Mouse (Mus musculus) testis, postnatal 14 days (tissue): ENCODE results near the gene Siva1.
A peak's percentile ranks its signal among the peaks of the same experiment; 100 is the strongest.

ENCODE experiments used
- DNase-seq: peaks from one replicate; pipeline ENCODE4 v3.0.0; 2021; ENCODE audit warnings: low spot score

The Siva1 gene

GRCm38 (mm10) chr12:112659109-112659508 lies 14.6 kb downstream of the Siva1 start:
- no peak for DNase-seq

DNA sequence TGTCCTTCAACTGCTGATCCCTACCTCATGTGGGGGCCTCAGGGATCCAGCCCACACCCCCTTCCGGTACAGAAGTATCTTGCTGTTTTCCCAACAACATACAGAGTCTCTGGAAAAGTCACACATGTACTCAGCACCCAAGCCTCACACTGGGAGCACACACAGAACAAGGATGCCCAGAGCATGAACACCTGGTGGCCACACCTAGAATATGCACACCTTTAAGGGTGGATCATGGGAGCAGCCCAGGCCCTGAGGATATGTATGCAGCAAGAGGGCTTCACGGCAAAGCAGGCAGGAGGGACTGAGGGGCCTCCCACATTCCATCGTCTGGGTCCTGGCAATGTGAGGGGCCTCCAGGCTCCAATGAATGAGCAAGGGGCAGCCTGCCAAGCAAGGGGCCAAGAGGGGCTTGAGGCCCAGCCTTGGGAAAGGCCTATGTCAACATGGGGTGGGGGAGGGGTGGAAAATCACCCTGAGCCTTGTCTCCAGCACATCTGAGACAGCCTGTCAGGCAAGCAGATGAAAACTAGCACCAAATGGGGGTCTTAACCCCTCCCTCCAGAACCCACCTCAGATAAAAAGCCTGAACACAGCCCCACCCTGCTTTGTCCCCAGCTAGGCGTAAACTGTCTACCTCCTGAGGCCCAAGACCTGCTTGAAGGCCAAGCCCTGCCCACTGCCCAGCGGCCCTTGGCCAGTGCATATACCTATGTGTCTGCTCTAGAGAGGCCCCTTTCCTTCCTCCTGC lies 16.3 kb downstream of the Siva1 start:
- no peak for DNase-seq

DNA sequence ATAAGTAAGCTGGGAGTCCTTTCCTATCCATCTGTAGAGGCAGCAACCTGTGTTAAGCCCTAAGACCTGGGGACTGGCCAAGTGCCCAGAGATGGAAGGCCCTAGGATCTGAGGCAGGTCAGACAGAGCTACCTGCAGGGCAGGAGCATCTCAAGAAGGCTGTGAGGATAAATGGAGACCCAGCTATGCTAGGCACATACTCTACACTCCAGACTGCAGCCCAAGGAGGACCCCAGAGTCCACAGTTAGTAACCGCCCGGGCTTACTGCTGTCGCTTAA lies 16.8 kb downstream of the Siva1 start:
- no peak for DNase-seq

DNA sequence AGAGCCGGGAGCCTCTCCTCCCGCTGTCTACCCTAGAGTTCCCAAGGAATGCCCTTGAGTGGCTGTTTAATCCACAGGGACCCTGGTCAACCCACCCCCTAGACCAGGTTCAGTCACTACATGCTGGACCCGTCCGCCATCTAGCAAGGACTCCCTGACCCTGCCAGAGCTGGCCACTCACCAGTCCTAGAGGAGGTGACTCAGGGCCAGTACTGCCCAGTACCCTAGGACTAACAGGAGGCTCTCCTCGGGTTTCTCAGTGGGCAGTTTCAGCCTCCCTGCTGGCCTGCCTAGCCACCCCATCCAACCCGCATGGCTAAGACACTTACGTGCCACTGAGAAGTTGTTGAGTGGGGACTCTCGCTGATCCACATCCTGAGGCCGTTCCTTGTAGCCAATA lies 17.4 kb downstream of the Siva1 start:
- no peak for DNase-seq

DNA sequence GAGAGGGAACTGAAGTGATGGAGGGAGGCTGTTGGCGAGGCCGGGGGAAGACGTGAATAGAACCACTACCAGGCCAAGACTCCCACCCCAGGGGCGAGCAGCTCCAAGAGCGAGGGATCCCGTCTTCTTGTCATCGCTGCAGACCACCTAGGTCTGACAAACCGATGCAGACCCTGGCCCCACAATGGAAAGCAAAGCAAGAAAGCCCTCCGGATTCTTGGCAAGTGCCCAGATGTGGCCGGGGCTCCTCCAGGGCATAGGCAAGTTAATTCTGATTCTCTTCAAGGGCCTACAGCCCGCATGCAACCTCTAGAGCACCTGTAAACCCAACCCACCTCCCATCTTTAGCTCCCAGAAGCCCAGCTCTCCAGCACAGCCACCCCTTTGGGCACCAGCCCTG lies 18.8 kb downstream of the Siva1 start:
- DNase-seq, result no peak

DNA sequence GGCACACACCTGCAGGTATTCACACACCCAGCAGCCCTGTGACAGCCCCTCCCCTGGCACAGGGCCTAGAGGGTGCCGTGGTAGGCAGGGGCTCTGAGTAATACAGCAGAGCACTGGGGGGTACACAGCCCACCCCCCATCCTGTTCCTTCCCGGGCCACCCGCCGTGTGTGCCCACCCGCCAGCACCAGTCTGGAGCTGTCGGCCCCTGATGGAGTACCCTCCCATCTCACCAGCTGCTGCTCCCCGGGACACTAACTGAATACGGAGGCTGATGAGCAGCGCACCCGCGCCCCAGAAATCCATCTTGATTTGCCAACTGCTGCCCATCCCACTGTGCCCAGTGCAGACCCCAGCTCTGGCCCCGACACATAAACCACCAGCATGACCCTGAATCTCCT lies 19.2 kb downstream of the Siva1 start:
- DNase-seq, result no peak

DNA sequence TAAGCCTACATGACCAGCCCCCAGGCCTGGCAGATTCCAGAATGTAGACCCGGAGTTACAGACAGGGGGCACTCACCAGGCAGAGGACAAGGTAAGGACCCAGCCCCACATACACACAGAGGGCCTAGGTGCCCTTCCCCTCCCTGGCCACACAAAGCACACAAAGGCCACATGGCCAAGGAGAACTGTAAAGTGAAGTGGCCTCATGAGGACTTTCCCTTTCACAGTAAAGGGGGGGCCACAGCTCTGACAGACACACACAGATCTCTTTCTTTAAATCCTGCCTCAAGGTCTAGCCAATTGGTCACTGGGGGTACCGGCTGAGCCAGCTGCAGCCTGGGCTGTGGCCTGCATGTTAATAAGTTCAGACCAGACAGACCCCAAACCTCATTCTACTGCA lies 19.6 kb downstream of the Siva1 start:
- no peak for DNase-seq

- no peak for DNase-seq
Measured at GRCm38 (mm10) chr12:112664656-112665055, 20.2 kb downstream of the Siva1 start.

GRCm38 (mm10) chr12:112665445-112665844 lies 21.0 kb downstream of the Siva1 start:
- no peak for DNase-seq

DNA sequence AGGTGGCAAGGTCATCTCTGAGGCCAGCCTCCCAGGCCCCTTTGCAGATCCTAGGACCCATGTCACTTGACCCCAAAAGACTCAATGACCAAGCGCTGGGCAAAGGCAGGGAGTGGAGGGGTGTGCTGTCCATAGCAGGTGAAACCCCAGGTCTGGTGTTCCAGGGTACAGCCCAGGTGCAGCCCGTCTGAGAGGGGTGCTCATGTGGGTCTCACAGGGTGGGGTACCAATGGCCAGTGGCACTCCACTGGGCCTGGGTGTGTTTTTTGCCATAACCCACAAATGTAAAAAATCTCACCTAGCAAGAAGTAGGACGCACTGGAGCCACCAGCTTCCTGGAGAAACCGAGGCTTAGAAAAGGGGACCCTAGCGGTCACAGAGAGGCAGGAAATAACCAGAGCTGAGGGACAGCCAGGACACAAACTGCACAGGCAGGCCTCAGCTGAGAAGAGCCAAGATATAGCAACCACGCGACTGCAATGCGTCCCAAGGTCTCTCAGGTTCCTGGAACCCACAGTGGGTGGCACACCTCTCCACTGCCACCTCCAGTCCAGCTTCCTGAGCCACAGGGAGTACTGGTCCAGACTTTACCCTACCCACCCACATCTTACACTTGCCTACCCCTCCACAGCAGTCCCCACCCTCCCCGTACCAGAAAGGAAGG lies 21.5 kb downstream of the Siva1 start:
- DNase-seq, result no peak

DNA sequence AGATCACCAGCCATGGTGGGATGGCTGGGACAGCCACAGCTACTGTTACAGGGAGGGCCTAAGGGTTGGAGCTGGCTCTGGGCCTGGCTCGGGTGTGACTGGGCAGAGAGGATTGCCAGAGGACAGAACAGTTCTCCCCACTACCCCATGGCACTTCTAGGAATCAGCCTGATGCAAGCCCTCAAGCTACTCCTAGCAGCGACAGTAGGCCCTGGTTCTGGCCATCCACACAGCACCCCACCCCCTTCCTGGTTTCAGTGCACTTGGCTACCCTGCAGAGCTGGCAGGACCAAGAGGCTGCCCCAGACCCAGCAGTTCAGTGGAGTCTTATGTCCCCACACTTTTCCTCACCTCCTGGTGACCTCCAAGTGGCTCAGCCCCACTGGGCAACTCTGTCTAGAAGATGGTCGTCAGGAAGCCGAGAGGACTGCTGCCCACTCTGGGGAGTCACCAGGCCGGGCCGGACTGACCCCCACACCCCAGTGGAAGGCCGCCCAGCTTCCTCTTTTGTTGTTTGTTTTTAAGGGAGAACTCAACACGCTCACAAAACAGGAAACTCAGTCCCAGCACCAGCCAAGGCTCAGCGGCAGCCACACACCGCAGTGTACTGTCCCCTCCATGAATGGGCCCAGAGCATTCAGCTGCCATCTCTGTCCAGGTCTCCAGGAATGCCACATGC lies 23.3 kb downstream of the Siva1 start:
- DNase-seq, result no peak

DNA sequence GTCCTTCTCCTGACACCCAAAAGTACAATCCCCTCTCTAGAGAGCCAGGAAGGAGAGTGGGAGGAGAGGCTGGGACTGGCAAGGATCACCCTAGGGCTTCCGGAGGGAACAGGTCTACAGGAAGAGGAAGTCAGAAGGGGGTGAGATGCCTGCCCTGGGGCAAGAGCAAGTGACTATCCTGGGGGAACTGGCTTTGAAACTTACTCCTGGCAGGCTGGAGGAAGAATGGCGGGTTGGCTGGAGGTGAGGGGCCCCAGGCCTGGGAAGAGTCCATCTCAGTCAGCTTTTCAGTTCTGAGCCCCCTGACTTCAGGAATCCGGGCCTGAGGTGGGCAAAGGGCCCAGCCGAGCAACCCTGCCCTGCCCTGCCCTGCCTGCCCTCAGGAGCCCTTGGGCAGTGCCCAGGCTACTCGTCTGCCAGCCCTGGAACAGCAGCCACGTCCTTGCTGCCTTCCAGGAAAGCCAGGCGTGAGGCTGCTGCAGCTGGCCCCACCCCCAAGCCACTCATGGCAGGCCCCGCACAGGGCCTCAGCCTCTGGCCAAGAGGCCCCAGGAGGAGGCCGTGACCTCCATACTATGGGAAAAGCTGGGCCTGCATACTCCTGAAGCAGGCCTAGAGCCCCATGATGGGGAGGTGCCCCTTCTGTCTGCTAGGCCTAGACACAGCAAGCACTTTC lies 26.4 kb downstream of the Siva1 start:
- DNase-seq, result no peak

DNA sequence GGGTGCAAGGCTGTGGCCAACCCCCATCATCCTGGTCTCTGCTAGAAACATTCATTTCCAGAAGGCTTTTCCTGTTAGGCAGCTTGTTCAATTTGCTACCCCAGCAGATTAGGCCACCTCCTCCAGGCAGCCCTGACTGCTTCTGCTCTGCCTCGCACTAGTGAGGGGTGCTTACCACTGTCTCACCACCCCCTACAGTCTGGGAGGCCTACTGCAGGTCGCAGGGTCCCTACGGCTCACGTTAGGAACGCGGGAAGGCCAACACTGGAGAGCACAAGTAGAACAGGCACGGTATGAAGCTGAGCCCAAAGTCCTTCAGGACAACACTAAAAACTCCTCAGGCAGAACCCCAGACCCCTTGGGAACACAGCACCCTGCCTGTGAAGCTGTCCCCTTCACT lies 27.4 kb downstream of the Siva1 start:
- DNase-seq, result no peak

- DNase-seq, result no peak
Measured at GRCm38 (mm10) chr12:112672744-112673575, 28.5 kb downstream of the Siva1 start.

DNA sequence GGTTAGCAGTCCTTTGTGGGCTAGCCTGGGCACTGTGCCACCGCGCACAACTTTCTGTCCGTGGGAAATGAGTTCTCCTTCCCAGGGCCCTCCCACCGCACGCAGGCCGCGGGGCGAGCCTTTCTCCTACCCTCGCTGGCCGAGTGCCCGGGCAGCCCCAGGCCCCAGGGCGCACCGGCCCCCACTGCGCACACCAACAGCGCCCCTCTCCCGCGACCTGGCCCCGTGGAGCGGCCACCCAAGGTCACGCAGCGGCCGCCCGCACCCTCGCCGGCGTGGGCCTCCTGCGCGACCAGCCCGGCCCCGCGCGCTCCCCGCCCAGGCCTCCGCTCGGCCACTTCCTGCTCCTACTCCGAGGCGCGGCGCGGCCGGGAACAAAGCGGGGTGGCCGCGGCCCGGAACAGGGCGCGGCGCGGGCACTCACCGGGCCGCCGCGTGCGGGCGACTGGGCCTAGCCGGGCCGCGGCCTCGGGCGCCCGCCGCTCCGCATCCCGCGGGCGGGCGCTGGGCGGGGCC lies 29.2 kb downstream of the Siva1 start:
- peak; percentile 61 for DNase-seq

DNA sequence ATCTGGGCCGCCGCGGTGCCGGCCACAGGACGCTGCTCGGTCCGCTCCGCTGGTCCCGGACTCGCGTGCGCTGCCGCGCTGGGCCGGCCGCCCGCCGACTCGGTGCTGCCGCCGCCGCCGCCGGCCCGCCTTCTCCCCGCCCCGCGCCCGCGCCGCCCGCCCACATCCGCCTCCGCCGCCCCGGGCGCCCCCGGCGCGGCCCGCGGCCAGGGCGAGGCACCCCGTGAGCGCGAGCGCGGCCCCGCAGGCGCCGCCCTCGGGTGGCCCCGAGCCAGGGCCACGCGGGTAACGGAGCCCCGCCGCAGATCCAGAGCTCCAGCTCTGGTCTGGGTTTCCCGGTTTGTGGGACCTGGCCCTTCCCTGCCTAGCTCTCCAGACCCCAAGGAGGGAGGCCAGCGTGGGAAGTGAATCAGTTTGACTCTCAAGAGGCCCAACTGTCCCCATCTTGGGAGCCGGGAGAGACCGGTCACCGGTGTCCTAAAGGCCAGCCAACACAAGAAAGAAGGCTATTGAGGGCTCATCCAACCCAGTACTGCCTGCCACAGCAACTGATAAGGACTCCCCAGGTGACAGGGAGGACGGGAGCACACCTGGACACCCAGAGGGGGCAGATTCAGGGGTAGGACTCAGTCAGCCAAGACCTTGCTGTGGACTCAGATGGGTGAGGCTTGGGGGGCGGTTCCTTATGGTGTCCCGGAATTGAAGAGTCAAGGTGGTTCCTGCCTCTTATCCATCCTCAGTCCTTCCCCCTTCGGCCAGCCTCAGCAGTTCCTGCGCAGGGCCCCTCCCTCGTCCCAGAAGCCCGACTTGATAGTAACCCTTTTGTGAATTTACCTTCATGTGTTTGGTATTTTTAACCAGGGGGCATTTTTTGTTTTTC lies 29.9 kb downstream of the Siva1 start, which contains the start of gene Akt1:
Gene Akt1 (minus strand): TSS at position 753 of the 880 bp plus-strand sequence.
- DNase-seq, result peak; percentile 61

DNA sequence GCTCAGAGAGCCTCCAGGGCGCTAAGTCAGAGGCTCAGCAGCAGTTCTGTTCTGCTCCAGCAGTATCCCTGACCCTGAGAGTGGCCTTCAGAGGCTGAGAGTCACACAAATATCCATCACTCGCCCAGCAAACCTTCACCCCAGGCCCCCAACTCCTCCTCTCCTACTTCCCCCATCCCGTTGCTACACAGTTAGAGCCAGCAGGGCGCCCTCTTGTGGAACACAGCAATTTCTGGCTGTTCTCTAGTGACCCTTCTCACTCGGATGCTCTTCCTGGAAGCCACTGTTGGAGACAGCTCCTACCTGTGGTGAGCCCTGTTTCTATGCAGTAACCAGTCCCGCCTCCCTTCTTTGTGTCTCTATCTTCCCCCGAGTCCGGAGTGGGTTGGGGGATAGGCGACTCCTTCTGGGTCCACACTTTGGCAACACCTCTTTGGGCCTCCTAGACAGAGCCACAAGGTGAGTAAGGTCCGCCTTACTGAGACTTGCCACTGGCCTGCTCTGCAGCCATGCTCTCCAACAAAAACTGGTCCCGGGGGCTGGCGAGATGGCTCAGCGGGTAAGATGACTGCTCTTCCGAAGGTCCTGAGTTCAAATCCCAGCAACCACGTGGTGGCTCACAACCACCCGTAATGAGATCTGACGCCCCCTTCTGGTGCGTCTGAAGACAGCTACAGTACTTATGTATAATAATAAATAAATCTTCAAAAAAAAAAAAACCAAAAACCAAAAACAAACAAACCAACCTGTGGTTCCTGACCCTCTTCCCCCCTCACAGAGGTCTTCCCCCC lies 31.0 kb downstream of the Siva1 start:
- DNase-seq, result peak; percentile 78

DNA sequence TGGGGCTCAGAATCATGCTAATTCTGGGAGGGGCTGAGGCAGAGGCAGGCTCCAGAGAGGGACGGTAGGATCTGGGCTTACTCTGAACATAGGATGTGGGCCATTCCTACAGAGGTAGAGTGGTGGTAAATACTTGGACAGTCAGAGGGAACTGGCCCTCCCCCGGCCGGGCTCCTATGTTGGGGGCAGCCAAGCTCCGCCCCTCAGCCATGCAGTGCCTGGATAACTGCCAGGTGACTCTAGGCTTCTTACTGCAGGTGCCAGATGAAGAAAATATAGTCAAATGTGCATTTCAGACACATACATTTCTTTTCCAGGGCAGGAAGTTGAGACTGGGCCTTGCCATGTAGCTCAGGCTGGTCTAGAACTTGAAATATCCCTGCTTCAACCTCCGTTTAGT lies 32.6 kb downstream of the Siva1 start:
- no peak for DNase-seq

DNA sequence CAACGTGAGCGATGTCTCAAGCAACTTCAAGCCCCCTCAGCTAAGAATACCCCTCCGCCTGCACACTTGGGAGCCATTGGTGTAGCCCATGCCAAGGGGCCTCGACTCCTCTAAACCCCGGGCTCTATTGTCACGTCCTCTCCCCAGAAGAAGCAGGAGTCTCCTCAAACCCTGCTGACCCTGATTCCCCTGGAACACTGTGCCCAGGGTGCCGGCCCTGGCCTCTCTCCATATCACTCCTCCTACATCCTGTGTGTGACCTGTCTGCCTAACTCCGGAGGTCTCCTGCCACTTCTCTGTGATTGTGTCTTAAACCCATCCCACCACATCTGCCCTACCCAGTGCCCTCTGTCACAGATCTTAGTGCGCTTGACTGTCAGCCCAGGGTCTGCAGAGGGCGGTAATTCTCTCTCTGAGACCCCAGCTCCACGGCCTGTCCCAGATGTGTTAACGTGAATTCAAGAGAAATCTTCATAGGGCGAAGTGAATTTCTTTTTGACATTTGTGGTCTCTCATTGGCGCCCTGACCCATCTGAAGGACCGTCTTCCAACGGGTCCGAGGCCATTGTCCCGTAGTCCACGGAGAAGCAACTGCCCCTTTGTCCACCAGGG lies 33.6 kb downstream of the Siva1 start:
- DNase-seq, result no peak
